8 mouse cellular contexts compared by ENCODE assay signal in the genomic region with DNA sequence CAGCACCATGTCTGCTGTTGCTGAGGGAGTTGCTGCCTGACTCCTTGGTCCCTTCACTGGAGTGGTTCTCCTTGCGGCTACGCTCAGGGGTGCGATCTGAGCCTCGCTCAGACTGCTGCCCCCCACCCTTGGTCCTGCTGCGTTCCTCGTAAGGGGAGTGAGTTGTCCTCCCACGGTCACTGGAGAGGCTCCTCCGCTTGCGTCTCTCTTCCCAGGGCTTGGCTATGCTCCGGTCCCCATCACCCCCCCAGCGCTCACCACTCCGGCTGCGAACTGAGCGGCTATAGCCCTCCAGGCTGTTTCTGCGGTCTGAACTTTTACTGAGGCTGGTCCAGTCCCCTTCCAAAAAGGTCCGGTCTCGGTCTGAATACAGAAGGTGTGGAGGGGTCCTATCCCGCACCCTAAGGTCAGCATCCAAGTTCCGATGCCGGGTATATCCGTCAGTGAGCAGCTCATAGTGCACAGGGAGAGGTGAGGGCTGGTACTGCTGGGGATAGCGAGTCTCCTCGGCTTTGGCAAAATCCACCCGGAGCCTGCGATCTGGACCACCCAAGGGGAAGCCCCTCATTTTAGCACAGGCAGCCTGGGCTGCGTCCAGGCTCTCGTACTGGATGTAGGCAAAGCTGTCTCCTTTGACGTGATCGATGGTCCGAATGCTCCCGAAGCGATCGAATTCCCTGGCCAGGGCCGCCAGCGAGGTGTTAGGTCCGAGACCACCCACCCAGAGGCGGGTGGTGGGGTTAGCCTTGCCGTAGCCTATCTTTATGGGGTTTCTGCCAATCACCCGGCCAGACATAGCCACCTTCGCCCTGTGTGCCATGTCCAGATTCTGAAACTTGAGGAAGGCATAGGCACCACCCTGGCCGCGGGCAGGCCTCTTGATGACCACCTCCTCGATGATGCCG. TPM values are rescaled to one million over a fixed set of nuclear protein-coding genes. Genes with fewer than 3 reads are reported as not detected.
DNase-seq lines count a peak whose midpoint lies in the region; ATAC-seq lines count a peak whose summit lies in the region.

No protein-coding gene starts in this region.

- H3K27me3 ChIP-seq in hindbrain, embryonic 15.5 days = no peaks in the 10 kb centered on the region
- H3K27me3 ChIP-seq in midbrain, embryonic 14.5 days (ENCODE audit: control insufficient read depth, insufficient read depth, low read length) = no peaks in the 10 kb centered on the region

- H3K4me1 ChIP-seq in hindbrain, embryonic 15.5 days (replicated peaks) = peaks cover 75% of the 10 kb centered on the region
- H3K4me1 ChIP-seq in midbrain, embryonic 14.5 days (ENCODE audit: control insufficient read depth, insufficient read depth, low read length) = peaks cover 45% of the 10 kb centered on the region

- H3K4me3 ChIP-seq in hindbrain, embryonic 15.5 days = peak overlapping the region; percentile 92
- H3K4me3 ChIP-seq in midbrain, embryonic 14.5 days (replicated peaks; ENCODE audit: low read depth, low read length) = peak overlapping the region; percentile 93

- H3K9ac ChIP-seq in hindbrain, embryonic 15.5 days = peak overlapping the region; percentile 94
- H3K9ac ChIP-seq in midbrain, embryonic 14.5 days (replicated peaks; ENCODE audit: low read length) = peak overlapping the region; percentile 99

- DNase-seq in heart, adult 11 months = peak; percentile 90
- no peak for DNase-seq in heart, postnatal 36 days
- DNase-seq in 3T3-L1 (ENCODE audit: low read depth, low spot score) = peak; percentile 10
- peak; percentile 69 for DNase-seq in embryo, embryonic 10.5 days (ENCODE audit: low spot score)
- peak; percentile 35 for DNase-seq in midbrain, embryonic 14.5 days
- DNase-seq in adrenal gland, adult 8-10 months = no peak
- no peak for DNase-seq in urinary bladder, postnatal 4 days (ENCODE audit: low spot score in 2 of 2)

- H3K27ac ChIP-seq in hindbrain, embryonic 15.5 days (replicated peaks) = 0 out of 2 replicates have a peak overlapping the region, but pooled peaks have one; percentile 91
- peak overlapping the region; percentile 95 for H3K27ac ChIP-seq in midbrain, embryonic 14.5 days (replicated peaks; ENCODE audit: low read depth, low read length)

- no peaks in the 10 kb centered on the region for H3K9me3 ChIP-seq in hindbrain, embryonic 15.5 days
- no peaks in the 10 kb centered on the region for H3K9me3 ChIP-seq in midbrain, embryonic 14.5 days (ENCODE audit: control insufficient read depth, low read length)

- peak overlapping the region; percentile 98 for H3K4me2 ChIP-seq in hindbrain, embryonic 15.5 days
- peak overlapping the region; percentile 99 for H3K4me2 ChIP-seq in midbrain, embryonic 14.5 days (ENCODE audit: low read length)

- ATAC-seq in hindbrain, embryonic 15.5 days (ENCODE audit: low FRiP score, low read depth) = no peak
- ATAC-seq in midbrain, embryonic 14.5 days (ENCODE audit: low FRiP score, low TSS enrichment) = no peak

- intact Hi-C loops in heart, postnatal 36 days (cut with DNase I) = loop anchor here (10.0 kb wide), 1 partner anchor 710 kb away; the partner anchor contains the start of gene Wdr82

- H3K36me3 ChIP-seq in hindbrain, embryonic 15.5 days = peaks cover 45% of the 10 kb centered on the region
- H3K36me3 ChIP-seq in midbrain, embryonic 14.5 days (ENCODE audit: control insufficient read depth, insufficient read depth, low read length) = peaks cover 73% of the 10 kb centered on the region

- WGBS in hindbrain, embryonic 15.5 days = 20% methylated on average over 44 of the region's 44 CpGs
- 22% methylated on average over 44 of the region's 44 CpGs for WGBS in midbrain, embryonic 14.5 days

RNA-seq across cellular contexts. Expression of gene Rbm15b, which starts 2.0 kb away (rescaled TPM):
- 10 to 100 TPM; 11.3 to 14.9 TPM for total RNA-seq in heart, postnatal 36 days (2021)
- 18.5 and 18.8 TPM in 2 replicates for polyA plus RNA-seq in hindbrain, embryonic 15.5 days (2015; fragmentation: Nextera tagmentation; extraction: Ambion mirVana)
- polyA plus RNA-seq in midbrain, embryonic 14.5 days (2014; fragmentation: Nextera tagmentation; extraction: Ambion mirVana) = 28.7 and 30.1 TPM in 2 replicates
- total RNA-seq in adrenal gland, adult 8-10 months (2022) = 10 to 100 TPM; 20.7 to 28.9 (median 26.6) TPM

RNA-seq across cellular contexts. Expression of gene Manf, which starts 6.5 kb away (rescaled TPM):
- total RNA-seq in heart, postnatal 36 days (2021) = 100 to 1,000 TPM in 1 of 2 experiments, 10 to 100 TPM in 1; 99.1 to 164 TPM
- polyA plus RNA-seq in hindbrain, embryonic 15.5 days (2015; fragmentation: Nextera tagmentation; extraction: Ambion mirVana) = 180 and 185 TPM in 2 replicates
- 162 TPM in 2 replicates for polyA plus RNA-seq in midbrain, embryonic 14.5 days (2014; fragmentation: Nextera tagmentation; extraction: Ambion mirVana)
- 100 to 1,000 TPM; 306 to 450 (median 316) TPM for total RNA-seq in adrenal gland, adult 8-10 months (2022)

Comparison
In these comparisons a context has a peak if more than half of its experiments do, and no peak if none do; other contexts are left out.
1. DNase-seq: peak in heart, adult 11 months (single experiment), 3T3-L1 (single experiment), embryo, embryonic 10.5 days (single experiment) and midbrain, embryonic 14.5 days (single experiment); none in heart, postnatal 36 days (0 of 2), adrenal gland, adult 8-10 months (single experiment) and urinary bladder, postnatal 4 days (0 of 2).